Mouse (Mus musculus): Measurements from ENCODE around the gene Cdc6. TPM values are rescaled to one million over a fixed set of nuclear protein-coding genes. Genes with fewer than 3 reads are reported as not detected.

The Cdc6 gene
- polyA plus RNA-seq, 1 experiment from 2014 or later: 5.6 TPM

GRCm38 (mm10) chr11:98871416-98871815, 36.2 kb upstream of the Cdc6 start:
- DNase-seq (no peak), ATAC-seq (ENCODE audit: low FRiP score, low TSS enrichment) (no peak)
- peaks cover 30% of the 10 kb centered on the region for H3K36me3 ChIP-seq (ENCODE audit: control insufficient read depth, insufficient read depth, low read length)

DNA sequence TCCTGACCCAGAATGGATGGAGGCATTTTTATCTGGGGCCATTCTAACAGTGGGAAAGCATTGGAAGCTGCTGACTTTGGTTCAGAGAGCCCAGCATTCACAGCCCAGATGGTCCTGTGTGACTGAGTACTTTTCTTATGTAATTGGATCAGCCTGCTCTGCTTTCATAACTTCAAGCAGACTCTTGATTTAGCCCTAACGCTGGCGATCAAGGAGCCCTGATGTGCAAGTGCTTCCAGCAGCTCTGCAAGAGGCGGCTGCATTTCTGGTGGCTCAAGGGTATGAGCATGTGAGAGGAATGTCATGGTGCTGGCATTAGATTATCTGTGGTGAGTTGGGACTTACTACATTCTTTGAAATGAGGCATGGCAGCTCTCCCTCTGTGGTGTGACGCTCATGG, 35.6 kb upstream of the Cdc6 start:
- DNase-seq (peak; percentile 30), ATAC-seq (ENCODE audit: low FRiP score, low TSS enrichment) (no peak)
- H3K4me2 ChIP-seq (ENCODE audit: low read length): no peak overlapping the region
- no peaks in the 10 kb centered on the region for H3K9me3 ChIP-seq (ENCODE audit: control insufficient read depth, low read length)
- H3K27me3 ChIP-seq (ENCODE audit: control insufficient read depth, insufficient read depth, low read length): no peaks in the 10 kb centered on the region
- H3K36me3 ChIP-seq (ENCODE audit: control insufficient read depth, insufficient read depth, low read length): peaks cover 30% of the 10 kb centered on the region
- no peaks in the 10 kb centered on the region for H3K4me1 ChIP-seq (ENCODE audit: control insufficient read depth, insufficient read depth, low read length)
- 51% methylated on average over 4 of the region's 4 CpGs for WGBS
- no peak overlapping the region for H3K9ac ChIP-seq (replicated peaks; ENCODE audit: low read length)
- no peak overlapping the region for H3K4me3 ChIP-seq (replicated peaks; ENCODE audit: low read depth, low read length)
- H3K27ac ChIP-seq (replicated peaks; ENCODE audit: low read depth, low read length): no peak overlapping the region; the same call in 1 of the 2 replicates

More at GRCm38 (mm10) chr11:98871416-98871815, 36.2 kb upstream of the Cdc6 start:
- H3K4me1 ChIP-seq (ENCODE audit: control insufficient read depth, insufficient read depth, low read length): no peaks in the 10 kb centered on the region
- H3K4me3 ChIP-seq (replicated peaks; ENCODE audit: low read depth, low read length): no peak overlapping the region
- H3K4me2 ChIP-seq (ENCODE audit: low read length): no peak overlapping the region
- no peak overlapping the region for H3K9ac ChIP-seq (replicated peaks; ENCODE audit: low read length)
- no peak overlapping the region for H3K27ac ChIP-seq (replicated peaks; ENCODE audit: low read depth, low read length)
- no peaks in the 10 kb centered on the region for H3K9me3 ChIP-seq (ENCODE audit: control insufficient read depth, low read length)
- H3K27me3 ChIP-seq (ENCODE audit: control insufficient read depth, insufficient read depth, low read length): no peaks in the 10 kb centered on the region
- WGBS: 56% methylated on average over 4 of the region's 4 CpGs

- H3K4me1 ChIP-seq (ENCODE audit: control insufficient read depth, insufficient read depth, low read length): no peaks in the 10 kb centered on the region
- H3K9me3 ChIP-seq (ENCODE audit: control insufficient read depth, low read length): no peaks in the 10 kb centered on the region
- DNase-seq: no peak
- H3K36me3 ChIP-seq (ENCODE audit: control insufficient read depth, insufficient read depth, low read length): peaks cover 21% of the 10 kb centered on the region; the same call in 1 of the 2 replicates
- WGBS: 97% methylated on average over 9 of the region's 9 CpGs
- no peaks in the 10 kb centered on the region for H3K27me3 ChIP-seq (ENCODE audit: control insufficient read depth, insufficient read depth, low read length)
- H3K4me2 ChIP-seq (ENCODE audit: low read length): no peak overlapping the region
- no peak for ATAC-seq (ENCODE audit: low FRiP score, low TSS enrichment)
- no peak overlapping the region for H3K9ac ChIP-seq (replicated peaks; ENCODE audit: low read length)
- no peak overlapping the region for H3K4me3 ChIP-seq (replicated peaks; ENCODE audit: low read depth, low read length)
- no peak overlapping the region for H3K27ac ChIP-seq (replicated peaks; ENCODE audit: low read depth, low read length)
Measured at GRCm38 (mm10) chr11:98873900-98874299, 33.7 kb upstream of the Cdc6 start.

DNA sequence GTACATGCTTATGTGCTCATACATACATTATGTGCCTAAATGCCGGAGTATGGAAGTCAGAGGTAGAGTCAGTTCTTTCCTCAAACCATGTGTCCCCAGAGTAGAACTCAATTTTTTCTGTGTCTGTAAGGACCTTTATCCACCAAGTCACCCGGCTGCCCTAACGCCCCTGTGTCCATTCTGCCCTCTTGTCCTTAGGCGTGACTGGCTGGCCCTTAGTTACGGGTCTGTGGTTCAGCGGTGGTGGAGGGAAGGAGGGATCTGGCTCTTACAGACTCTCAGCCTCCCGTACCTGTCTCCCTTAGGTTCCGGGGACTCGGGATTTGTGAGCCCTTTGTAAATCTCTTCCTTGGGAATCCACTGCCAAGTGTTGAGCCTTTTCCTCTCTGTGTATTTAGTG, 30.6 kb upstream of the Cdc6 start:
- DNase-seq: no peak
- H3K4me2 ChIP-seq (ENCODE audit: low read length): no peak overlapping the region
- no peak overlapping the region for H3K9ac ChIP-seq (replicated peaks; ENCODE audit: low read length)
- peaks cover 7% of the 10 kb centered on the region; the same call in 1 of the 2 replicates for H3K36me3 ChIP-seq (ENCODE audit: control insufficient read depth, insufficient read depth, low read length)
- no peaks in the 10 kb centered on the region for H3K9me3 ChIP-seq (ENCODE audit: control insufficient read depth, low read length)
- no peak overlapping the region for H3K4me3 ChIP-seq (replicated peaks; ENCODE audit: low read depth, low read length)
- no peaks in the 10 kb centered on the region for H3K4me1 ChIP-seq (ENCODE audit: control insufficient read depth, insufficient read depth, low read length)
- WGBS: 70% methylated on average over 9 of the region's 9 CpGs
- ATAC-seq (ENCODE audit: low FRiP score, low TSS enrichment): no peak
- H3K27me3 ChIP-seq (ENCODE audit: control insufficient read depth, insufficient read depth, low read length): no peaks in the 10 kb centered on the region
- no peak overlapping the region for H3K27ac ChIP-seq (replicated peaks; ENCODE audit: low read depth, low read length)

- no peak for ATAC-seq (ENCODE audit: low FRiP score, low TSS enrichment)
- WGBS: 97% methylated on average over 3 of the region's 3 CpGs
- no peaks in the 10 kb centered on the region for H3K9me3 ChIP-seq (ENCODE audit: control insufficient read depth, low read length)
- peaks cover 68% of the 10 kb centered on the region for H3K36me3 ChIP-seq (ENCODE audit: control insufficient read depth, insufficient read depth, low read length)
- H3K4me2 ChIP-seq (ENCODE audit: low read length): no peak overlapping the region
- DNase-seq: no peak
- no peaks in the 10 kb centered on the region for H3K4me1 ChIP-seq (ENCODE audit: control insufficient read depth, insufficient read depth, low read length)
- no peak overlapping the region for H3K27ac ChIP-seq (replicated peaks; ENCODE audit: low read depth, low read length)
- H3K4me3 ChIP-seq (replicated peaks; ENCODE audit: low read depth, low read length): no peak overlapping the region
- no peak overlapping the region for H3K9ac ChIP-seq (replicated peaks; ENCODE audit: low read length)
- no peaks in the 10 kb centered on the region for H3K27me3 ChIP-seq (ENCODE audit: control insufficient read depth, insufficient read depth, low read length)
Measured at GRCm38 (mm10) chr11:98887703-98888102, 19.9 kb upstream of the Cdc6 start.

- Histone ChIP-seq H3K36me3 (ENCODE audit: control insufficient read depth, insufficient read depth, low read length) (peaks cover 82% of the 10 kb centered on the region), H3K27me3 (ENCODE audit: control insufficient read depth, insufficient read depth, low read length) (no peaks in the 10 kb centered on the region), H3K9me3 (ENCODE audit: control insufficient read depth, low read length) (no peaks in the 10 kb centered on the region), H3K4me2 (ENCODE audit: low read length) (no peak overlapping the region), H3K4me3 (replicated peaks; ENCODE audit: low read depth, low read length) (no peak overlapping the region), H3K4me1 (ENCODE audit: control insufficient read depth, insufficient read depth, low read length) (no peaks in the 10 kb centered on the region), H3K9ac (replicated peaks; ENCODE audit: low read length) (no peak overlapping the region), H3K27ac (replicated peaks; ENCODE audit: low read depth, low read length) (no peak overlapping the region)
- 99% methylated on average over 4 of the region's 4 CpGs for WGBS
- DNase-seq (no peak), ATAC-seq (ENCODE audit: low FRiP score, low TSS enrichment) (no peak)
Measured at GRCm38 (mm10) chr11:98889077-98889476, 18.5 kb upstream of the Cdc6 start.

DNA sequence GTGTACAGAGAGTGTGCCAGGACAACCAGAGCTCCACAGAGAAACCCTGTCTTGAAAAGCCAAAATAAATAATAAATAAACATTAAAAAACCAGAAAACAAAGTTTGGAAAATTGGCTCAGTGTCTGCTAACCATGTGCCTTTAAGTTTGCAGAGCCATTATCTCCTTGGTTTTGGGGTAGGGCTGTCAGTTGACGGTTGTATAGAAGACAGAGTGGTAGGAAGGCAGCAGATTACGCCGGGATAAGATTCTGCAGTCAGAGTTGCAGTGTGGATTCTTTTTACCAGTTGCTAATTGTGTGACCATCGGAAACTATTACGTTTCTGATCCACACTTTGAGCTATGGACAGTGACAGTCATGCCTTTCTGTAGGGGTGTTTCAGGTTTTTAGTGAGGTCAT, 17.6 kb upstream of the Cdc6 start:
- Histone ChIP-seq H3K27me3 (ENCODE audit: control insufficient read depth, insufficient read depth, low read length) (no peaks in the 10 kb centered on the region), H3K36me3 (ENCODE audit: control insufficient read depth, insufficient read depth, low read length) (peaks cover 84% of the 10 kb centered on the region), H3K4me1 (ENCODE audit: control insufficient read depth, insufficient read depth, low read length) (no peaks in the 10 kb centered on the region), H3K27ac (replicated peaks; ENCODE audit: low read depth, low read length) (no peak overlapping the region), H3K4me3 (replicated peaks; ENCODE audit: low read depth, low read length) (no peak overlapping the region), H3K4me2 (ENCODE audit: low read length) (no peak overlapping the region), H3K9me3 (ENCODE audit: control insufficient read depth, low read length) (no peaks in the 10 kb centered on the region), H3K9ac (replicated peaks; ENCODE audit: low read length) (no peak overlapping the region)
- DNase-seq (no peak), ATAC-seq (ENCODE audit: low FRiP score, low TSS enrichment) (no peak)
- 91% methylated on average over 5 of the region's 5 CpGs for WGBS

DNA sequence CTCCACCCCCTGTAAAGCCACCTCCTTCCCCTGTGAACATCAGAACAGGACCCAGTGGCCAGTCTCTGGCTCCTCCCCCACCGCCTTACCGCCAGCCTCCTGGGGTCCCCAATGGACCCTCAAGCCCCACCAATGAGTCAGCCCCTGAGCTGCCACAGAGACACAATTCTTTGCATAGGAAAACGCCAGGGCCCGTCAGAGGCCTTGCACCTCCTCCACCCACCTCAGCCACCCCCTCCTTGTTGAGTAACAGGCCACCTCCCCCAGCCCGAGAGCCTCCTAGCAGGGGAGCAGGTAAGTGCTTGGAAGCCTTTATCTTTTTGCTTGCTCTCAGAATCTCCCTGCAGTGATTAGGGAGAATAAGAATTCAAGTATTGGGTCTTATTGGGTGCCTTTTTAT, 15.2 kb upstream of the Cdc6 start:
- Histone ChIP-seq H3K9me3 (ENCODE audit: control insufficient read depth, low read length) (no peaks in the 10 kb centered on the region), H3K36me3 (ENCODE audit: control insufficient read depth, insufficient read depth, low read length) (peaks cover 86% of the 10 kb centered on the region), H3K27ac (replicated peaks; ENCODE audit: low read depth, low read length) (no peak overlapping the region), H3K4me3 (replicated peaks; ENCODE audit: low read depth, low read length) (no peak overlapping the region), H3K4me1 (ENCODE audit: control insufficient read depth, insufficient read depth, low read length) (no peaks in the 10 kb centered on the region), H3K27me3 (ENCODE audit: control insufficient read depth, insufficient read depth, low read length) (no peaks in the 10 kb centered on the region), H3K4me2 (ENCODE audit: low read length) (no peak overlapping the region), H3K9ac (replicated peaks; ENCODE audit: low read length) (no peak overlapping the region)
- no peak for DNase-seq
- ATAC-seq (ENCODE audit: low FRiP score, low TSS enrichment): no peak
- WGBS: 44% methylated on average over 5 of the region's 5 CpGs

DNA sequence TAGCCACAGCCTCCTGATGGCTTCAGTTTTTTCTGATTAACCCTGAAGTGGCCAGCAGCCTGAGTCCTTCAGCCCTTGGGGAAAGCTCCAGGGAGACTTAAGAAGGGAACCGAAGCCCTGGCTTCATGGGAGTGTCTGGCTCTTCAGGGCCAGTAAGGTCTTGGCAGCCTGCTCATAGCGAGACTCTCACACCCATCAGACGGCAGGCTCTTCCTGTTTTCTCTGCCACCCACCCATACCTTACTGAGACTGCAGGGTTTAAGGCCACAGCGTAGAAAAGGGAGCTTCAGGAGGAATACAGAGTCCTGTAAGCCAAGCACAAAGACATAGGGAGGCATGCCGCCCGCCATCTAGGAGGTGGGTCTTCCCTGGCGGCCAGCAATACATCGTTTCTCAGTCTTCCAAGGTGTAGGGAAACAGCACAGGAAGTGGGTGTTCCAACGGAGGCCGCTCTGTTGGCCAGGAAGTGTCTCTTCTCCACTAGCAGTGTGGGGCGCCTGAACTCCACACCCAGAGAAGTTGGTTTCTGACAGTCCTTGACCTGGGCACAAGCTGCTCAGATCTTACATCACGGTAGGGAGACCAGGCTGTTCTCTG, 7.0 kb upstream of the Cdc6 start:
- no peak for ATAC-seq (ENCODE audit: low FRiP score, low TSS enrichment)
- H3K36me3 ChIP-seq (ENCODE audit: control insufficient read depth, insufficient read depth, low read length): peaks cover 61% of the 10 kb centered on the region

More for the DNA sequence above, 7.0 kb upstream of the Cdc6 start:
- Histone ChIP-seq H3K4me2 (ENCODE audit: low read length) (no peak overlapping the region), H3K9ac (replicated peaks; ENCODE audit: low read length) (no peak overlapping the region), H3K27me3 (ENCODE audit: control insufficient read depth, insufficient read depth, low read length) (no peaks in the 10 kb centered on the region), H3K4me1 (ENCODE audit: control insufficient read depth, insufficient read depth, low read length) (peaks cover 6% of the 10 kb centered on the region; the same call in 1 of the 2 replicates), H3K27ac (replicated peaks; ENCODE audit: low read depth, low read length) (no peak overlapping the region), H3K4me3 (replicated peaks; ENCODE audit: low read depth, low read length) (no peak overlapping the region), H3K9me3 (ENCODE audit: control insufficient read depth, low read length) (no peaks in the 10 kb centered on the region)
- DNase-seq: no peak
- 91% methylated on average over 12 of the region's 12 CpGs for WGBS
